Mouse (Mus musculus): Measurements from ENCODE around the gene Dqx1. TPM values are rescaled to one million over a fixed set of nuclear protein-coding genes. Genes with fewer than 3 reads are reported as not detected.
A peak's percentile ranks its signal among the peaks of the same experiment; 100 is the strongest.

The Dqx1 gene
- polyA plus RNA-seq, 1 experiment from 2014 or later = 0.93 TPM

DNA sequence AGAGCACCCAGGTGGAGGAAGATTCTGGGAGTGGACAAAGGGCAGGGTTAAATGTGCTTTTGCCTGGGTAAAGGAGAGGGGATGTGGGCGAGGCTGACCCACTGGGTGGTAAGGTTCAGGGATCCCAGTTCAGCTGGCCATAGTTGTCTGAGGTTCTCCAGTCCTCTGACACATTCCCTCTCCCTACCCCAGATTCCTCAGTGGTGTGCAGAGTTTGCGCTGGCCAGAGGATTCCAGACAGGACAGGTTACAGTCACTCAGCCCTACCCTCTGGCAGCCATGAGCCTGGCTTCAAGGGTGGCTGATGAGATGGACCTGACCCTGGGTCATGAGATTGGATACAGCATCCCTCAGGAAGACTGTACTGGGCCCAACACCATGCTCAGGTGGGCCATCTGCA lies 1.1 kb downstream of the Dqx1 start:
- Histone ChIP-seq H3K9ac (ENCODE audit: low read depth, low read length) (no peak overlapping the region), H3K4me1 (replicated peaks; ENCODE audit: control insufficient read depth, insufficient read depth, low read length) (0 out of 2 replicates have a peak, but pooled peaks cover 7% of the 10 kb centered on the region), H3K27ac (ENCODE audit: low read depth, low read length) (no peak overlapping the region), H3K27me3 (ENCODE audit: control insufficient read depth, insufficient read depth, low read length) (peaks cover 19% of the 10 kb centered on the region), H3K36me3 (ENCODE audit: control insufficient read depth, insufficient read depth, low read length) (no peaks in the 10 kb centered on the region), H3K4me3 (ENCODE audit: low read depth, low read length) (no peak overlapping the region), H3K9me3 (ENCODE audit: control insufficient read depth, low read length) (no peaks in the 10 kb centered on the region), H3K4me2 (replicated peaks; ENCODE audit: low read depth, low read length) (no peak overlapping the region)
- 77% methylated on average over 2 of the region's 2 CpGs for WGBS
- ATAC-seq (ENCODE audit: low FRiP score) (no peak), DNase-seq (ENCODE audit: low spot score) (no peak)

DNA sequence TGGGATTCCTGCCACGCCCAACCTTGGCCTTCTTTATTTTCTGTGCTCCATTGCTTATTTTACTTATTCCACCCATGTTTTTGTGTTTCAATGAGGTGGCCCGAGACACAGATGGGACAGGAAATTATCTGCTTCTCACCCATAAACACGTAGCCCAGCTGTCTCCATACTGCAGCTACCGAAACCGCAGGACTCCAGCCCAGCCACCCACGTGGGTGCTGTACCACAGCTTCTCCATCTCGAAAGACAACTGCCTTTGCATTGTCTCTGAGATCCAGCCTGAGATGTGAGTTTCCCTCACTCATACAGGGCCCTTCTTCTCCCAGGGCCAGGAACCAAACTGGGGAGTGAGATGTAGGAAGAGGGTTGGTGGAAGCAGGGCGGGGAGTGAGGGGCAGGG lies 8.4 kb downstream of the Dqx1 start:
- ATAC-seq (ENCODE audit: low FRiP score) (no peak), DNase-seq (ENCODE audit: low spot score) (no peak)
- Histone ChIP-seq H3K4me2 (replicated peaks; ENCODE audit: low read depth, low read length) (no peak overlapping the region), H3K4me1 (replicated peaks; ENCODE audit: control insufficient read depth, insufficient read depth, low read length) (peaks cover 7% of the 10 kb centered on the region), H3K9ac (ENCODE audit: low read depth, low read length) (no peak overlapping the region), H3K9me3 (ENCODE audit: control insufficient read depth, low read length) (no peaks in the 10 kb centered on the region), H3K4me3 (ENCODE audit: low read depth, low read length) (no peak overlapping the region), H3K27me3 (ENCODE audit: control insufficient read depth, insufficient read depth, low read length) (peaks cover 89% of the 10 kb centered on the region), H3K36me3 (ENCODE audit: control insufficient read depth, insufficient read depth, low read length) (no peaks in the 10 kb centered on the region), H3K27ac (ENCODE audit: low read depth, low read length) (no peak overlapping the region)
- WGBS = 44% methylated on average over 8 of the region's 8 CpGs

- H3K27me3 ChIP-seq (ENCODE audit: control insufficient read depth, insufficient read depth, low read length) = peaks cover 93% of the 10 kb centered on the region
- H3K4me3 ChIP-seq (ENCODE audit: low read depth, low read length) = no peak overlapping the region
- H3K36me3 ChIP-seq (ENCODE audit: control insufficient read depth, insufficient read depth, low read length) = no peaks in the 10 kb centered on the region
- no peaks in the 10 kb centered on the region for H3K9me3 ChIP-seq (ENCODE audit: control insufficient read depth, low read length)
- 30% methylated on average over 6 of the region's 6 CpGs for WGBS
- DNase-seq (ENCODE audit: low spot score) (no peak), ATAC-seq (ENCODE audit: low FRiP score) (no peak)
- H3K4me1 ChIP-seq (replicated peaks; ENCODE audit: control insufficient read depth, insufficient read depth, low read length) = peaks cover 10% of the 10 kb centered on the region
- H3K4me2 ChIP-seq (replicated peaks; ENCODE audit: low read depth, low read length) = no peak overlapping the region
- no peak overlapping the region for H3K9ac ChIP-seq (ENCODE audit: low read depth, low read length)
- H3K27ac ChIP-seq (ENCODE audit: low read depth, low read length) = no peak overlapping the region
Observed at GRCm38 (mm10) chr6:83066441-83066840, 8.8 kb downstream of the Dqx1 start.

DNA sequence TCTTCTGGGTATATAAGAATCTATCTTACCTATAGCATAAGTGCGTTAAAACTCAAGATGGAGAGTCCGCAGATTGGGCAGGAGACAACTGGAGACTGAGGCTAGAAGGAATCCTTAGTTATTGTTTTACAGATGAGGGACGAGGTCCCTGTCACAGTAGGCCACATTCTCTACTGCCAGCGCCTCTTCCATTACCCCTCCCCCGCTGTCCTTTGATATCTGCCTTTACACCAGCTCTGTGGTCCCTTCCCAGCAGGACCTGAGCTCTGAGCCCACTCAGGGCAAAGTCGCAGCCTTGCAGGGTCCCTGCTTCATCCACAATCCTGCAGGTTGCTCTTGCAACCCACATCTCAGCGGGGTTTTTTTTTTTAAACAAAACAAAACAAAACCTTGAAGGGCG lies 10.6 kb downstream of the Dqx1 start:
- no peaks in the 10 kb centered on the region for H3K36me3 ChIP-seq (ENCODE audit: control insufficient read depth, insufficient read depth, low read length)
- peaks cover 10% of the 10 kb centered on the region for H3K4me1 ChIP-seq (replicated peaks; ENCODE audit: control insufficient read depth, insufficient read depth, low read length)
- H3K9ac ChIP-seq (ENCODE audit: low read depth, low read length) = no peak overlapping the region
- peaks cover 96% of the 10 kb centered on the region for H3K27me3 ChIP-seq (ENCODE audit: control insufficient read depth, insufficient read depth, low read length)
- no peaks in the 10 kb centered on the region for H3K9me3 ChIP-seq (ENCODE audit: control insufficient read depth, low read length)
- no peak overlapping the region for H3K4me2 ChIP-seq (replicated peaks; ENCODE audit: low read depth, low read length)
- DNase-seq (ENCODE audit: low spot score) (peak; percentile 38), ATAC-seq (ENCODE audit: low FRiP score) (no peak)
- WGBS = 3% methylated on average over 8 of the region's 8 CpGs
- peak overlapping the region; percentile 4; the same call in 1 of the 2 replicates for H3K4me3 ChIP-seq (ENCODE audit: low read depth, low read length)
- no peak overlapping the region for H3K27ac ChIP-seq (ENCODE audit: low read depth, low read length)

- H3K9ac ChIP-seq (ENCODE audit: low read depth, low read length) = no peak overlapping the region
- 0 out of 2 replicates have a peak overlapping the region, but pooled peaks have one; percentile 2 for H3K4me2 ChIP-seq (replicated peaks; ENCODE audit: low read depth, low read length)
- DNase-seq (ENCODE audit: low spot score) = peak; percentile 63
- H3K36me3 ChIP-seq (ENCODE audit: control insufficient read depth, insufficient read depth, low read length) = no peaks in the 10 kb centered on the region
- peaks cover 10% of the 10 kb centered on the region for H3K4me1 ChIP-seq (replicated peaks; ENCODE audit: control insufficient read depth, insufficient read depth, low read length)
- peaks cover 95% of the 10 kb centered on the region for H3K27me3 ChIP-seq (ENCODE audit: control insufficient read depth, insufficient read depth, low read length)
- ATAC-seq (ENCODE audit: low FRiP score) = no peak
- H3K4me3 ChIP-seq (ENCODE audit: low read depth, low read length) = peak overlapping the region; percentile 22
- H3K9me3 ChIP-seq (ENCODE audit: control insufficient read depth, low read length) = no peaks in the 10 kb centered on the region
- WGBS = under 1% methylated on average over 81 of the region's 81 CpGs
- H3K27ac ChIP-seq (ENCODE audit: low read depth, low read length) = no peak overlapping the region
Observed at GRCm38 (mm10) chr6:83068706-83069487, 11.3 kb downstream of the Dqx1 start.

- WGBS = under 1% methylated on average over 65 of the region's 69 CpGs
- Histone ChIP-seq H3K9ac (ENCODE audit: low read depth, low read length) (no peak overlapping the region), H3K36me3 (ENCODE audit: control insufficient read depth, insufficient read depth, low read length) (no peaks in the 10 kb centered on the region), H3K4me1 (replicated peaks; ENCODE audit: control insufficient read depth, insufficient read depth, low read length) (peaks cover 10% of the 10 kb centered on the region), H3K4me2 (replicated peaks; ENCODE audit: low read depth, low read length) (0 out of 2 replicates have a peak overlapping the region, but pooled peaks have one; percentile 12), H3K27me3 (ENCODE audit: control insufficient read depth, insufficient read depth, low read length) (peaks cover 96% of the 10 kb centered on the region), H3K4me3 (ENCODE audit: low read depth, low read length) (peak overlapping the region; percentile 2; the same call in 1 of the 2 replicates), H3K27ac (ENCODE audit: low read depth, low read length) (no peak overlapping the region), H3K9me3 (ENCODE audit: control insufficient read depth, low read length) (no peaks in the 10 kb centered on the region)
- ATAC-seq (ENCODE audit: low FRiP score) (no peak), DNase-seq (ENCODE audit: low spot score) (peak; percentile 62)
Observed at GRCm38 (mm10) chr6:83069488-83070246, 12.0 kb downstream of the Dqx1 start.

DNA sequence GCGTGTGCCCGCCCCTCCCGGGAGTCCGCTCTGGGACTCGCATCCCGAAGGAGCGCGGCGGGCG lies 12.4 kb downstream of the Dqx1 start, which contains the start of gene Tlx2:
Tlx2 (minus strand) TSS at position 47 of the 64 bp plus-strand sequence.
- no peaks in the 10 kb centered on the region for H3K36me3 ChIP-seq (ENCODE audit: control insufficient read depth, insufficient read depth, low read length)

DNA sequence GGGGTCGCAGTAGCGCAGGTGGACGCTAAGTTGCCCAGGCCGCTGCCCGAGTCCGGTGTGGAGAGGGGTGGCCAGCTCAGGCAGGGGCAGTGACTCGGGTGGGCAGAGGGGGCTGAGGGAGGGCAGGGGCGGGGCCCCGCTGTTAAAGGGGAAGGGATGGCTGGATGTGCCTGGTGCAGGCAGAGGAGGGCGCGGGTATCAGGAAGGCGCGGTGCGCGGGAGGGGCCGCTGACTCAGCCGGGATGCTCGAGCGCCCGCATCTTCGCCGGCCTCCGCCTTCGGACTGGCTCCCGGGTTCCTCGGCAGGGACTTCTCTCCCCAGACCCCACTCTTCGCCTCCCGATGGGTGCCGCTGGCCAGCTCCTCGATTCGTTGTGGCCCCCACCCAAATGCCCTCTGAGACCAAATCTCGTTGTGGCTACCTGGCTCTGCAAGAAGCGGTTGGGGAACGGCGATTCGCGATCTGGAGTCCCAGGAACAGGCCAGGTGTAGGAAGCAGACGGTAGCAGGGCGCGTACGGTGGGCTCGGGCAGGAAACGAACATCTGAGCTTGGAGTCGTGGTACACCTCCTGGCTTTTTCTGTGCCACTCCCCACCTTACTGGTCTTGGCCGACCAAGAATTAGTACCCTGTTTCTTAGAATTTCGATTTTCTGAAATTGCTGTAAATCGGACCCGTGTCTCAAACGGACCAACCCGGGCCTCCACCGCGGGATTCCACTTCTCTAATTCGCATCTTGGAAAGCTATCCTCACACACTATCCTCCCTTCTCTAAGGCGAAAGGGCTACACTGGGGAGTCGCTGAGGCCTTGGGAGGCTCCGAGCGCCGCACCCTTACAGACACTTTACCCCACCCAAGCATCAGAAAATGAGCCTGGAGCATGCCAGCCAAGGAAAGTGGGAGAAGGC lies 12.9 kb downstream of the Dqx1 start:
- WGBS = under 1% methylated on average over 54 of the region's 58 CpGs
- no peaks in the 10 kb centered on the region for H3K9me3 ChIP-seq (ENCODE audit: control insufficient read depth, low read length)
- no peak overlapping the region for H3K27ac ChIP-seq (ENCODE audit: low read depth, low read length)
- no peaks in the 10 kb centered on the region for H3K36me3 ChIP-seq (ENCODE audit: control insufficient read depth, insufficient read depth, low read length)
- H3K4me3 ChIP-seq (ENCODE audit: low read depth, low read length) = peak overlapping the region; percentile 14; the same call in 1 of the 2 replicates
- H3K9ac ChIP-seq (ENCODE audit: low read depth, low read length) = no peak overlapping the region
- DNase-seq (ENCODE audit: low spot score) (no peak), ATAC-seq (ENCODE audit: low FRiP score) (no peak; the same call in none of the 2 replicates)
- peaks cover 92% of the 10 kb centered on the region for H3K27me3 ChIP-seq (ENCODE audit: control insufficient read depth, insufficient read depth, low read length)
- peaks cover 10% of the 10 kb centered on the region for H3K4me1 ChIP-seq (replicated peaks; ENCODE audit: control insufficient read depth, insufficient read depth, low read length)
- 0 out of 2 replicates have a peak overlapping the region, but pooled peaks have one; percentile 12 for H3K4me2 ChIP-seq (replicated peaks; ENCODE audit: low read depth, low read length)

More for the DNA sequence above, 12.4 kb downstream of the Dqx1 start, which contains the start of gene Tlx2:
- Histone ChIP-seq H3K27ac (ENCODE audit: low read depth, low read length) (no peak within 1 kb of the TSS), H3K4me2 (replicated peaks; ENCODE audit: low read depth, low read length) (0 out of 2 replicates have a peak within 1 kb of the TSS, but pooled peaks have one; percentile 12), H3K9ac (ENCODE audit: low read depth, low read length) (no peak within 1 kb of the TSS), H3K9me3 (ENCODE audit: control insufficient read depth, low read length) (no peaks in the 10 kb centered on the region), H3K4me3 (ENCODE audit: low read depth, low read length) (peak within 1 kb of the TSS; percentile 22; the same call in 1 of the 2 replicates), H3K4me1 (replicated peaks; ENCODE audit: control insufficient read depth, insufficient read depth, low read length) (peaks cover 10% of the 10 kb centered on the region), H3K27me3 (ENCODE audit: control insufficient read depth, insufficient read depth, low read length) (peaks cover 94% of the 10 kb centered on the region)
- ATAC-seq (ENCODE audit: low FRiP score) (no peak), DNase-seq (ENCODE audit: low spot score) (peak; percentile 69)
- WGBS = 0% methylated on average over 4 of the region's 10 CpGs
